Mouse (Mus musculus) G1E (cell line): ENCODE measurements around the gene Cfap161. TPM values are rescaled to one million over a fixed set of nuclear protein-coding genes. Genes with fewer than 3 reads are reported as not detected.

Experiments
- ATAC-seq: 2 replicates; pipeline ENCODE4 v1.8.0; 2016; ENCODE audit warnings: mild to moderate bottlenecking; ENCODE audit not compliant: insufficient number of reproducible peaks, poor library complexity, low FRiP score, severe bottlenecking; ENCODE audit errors: extremely low read depth
- DNase-seq: peaks from one replicate; pipeline ENCODE4 v3.0.0; 2012; ENCODE audit warnings: low spot score
- H3K27me3 ChIP-seq: 2 replicates; pipeline ENCODE4 v1.6.1; 2012; ENCODE audit warnings: mild to moderate bottlenecking, low read length, inconsistent platforms; ENCODE audit not compliant: insufficient read depth
- H3K36me3 ChIP-seq: replicated peaks from 2 replicates; pipeline ENCODE3; 2012; ENCODE audit warnings: mild to moderate bottlenecking, inconsistent platforms
- H3K4me1 ChIP-seq: 2 replicates; pipeline ENCODE4 v1.6.1; 2012; ENCODE audit warnings: low read depth, low read length, inconsistent platforms, mixed read lengths; ENCODE audit not compliant: insufficient read depth
- H3K4me3 ChIP-seq: 2 replicates; pipeline ENCODE4 v1.5.1; 2012; ENCODE audit warnings: low read depth, mild to moderate bottlenecking, inconsistent platforms, low read length, moderate library complexity, mixed read lengths
- H3K9me3 ChIP-seq: replicated peaks from 2 replicates; pipeline ENCODE4 v1.6.1; 2012; ENCODE audit warnings: inconsistent platforms
- CTCF ChIP-seq: IDR thresholded peaks from 2 replicates; pipeline ENCODE4 v1.5.1; 2012; ENCODE audit warnings: low read depth, low read length, inconsistent platforms, mixed read lengths
- GATA1 ChIP-seq: IDR thresholded peaks from 2 replicates; pipeline ENCODE4 v1.6.1; 2012; ENCODE audit warnings: borderline replicate concordance, low read length, inconsistent platforms, mixed read lengths
- GATA2 ChIP-seq: IDR thresholded peaks from 2 replicates; pipeline ENCODE4 v1.6.1; 2012; ENCODE audit warnings: low read depth, low read length, inconsistent platforms, borderline replicate concordance
- POLR2AphosphoS5 ChIP-seq: IDR thresholded peaks from 2 replicates; pipeline ENCODE4 v1.6.1; 2012; ENCODE audit warnings: low read depth, low read length, inconsistent platforms; ENCODE audit not compliant: insufficient replicate concordance
- TAL1 ChIP-seq: conservative IDR thresholded peaks from 2 replicates; pipeline ENCODE4 v1.6.1; 2012; ENCODE audit warnings: low read depth, low read length, inconsistent platforms, mixed read lengths
- polyA plus RNA-seq: library from polyadenylated mRNA; stranded (reverse); fragments of >175 nt; gene quantifications from 2 replicates; pipeline ENCODE4 v1.2.3, GENCODE M21; 2012
- total RNA-seq, 2 experiments: library from RNA; stranded (forward) in 1 of 2; stranded (reverse) in 1 of 2; fragments of 200-1000 nt in 1 of 2; fragments of >200 nt in 1 of 2; fragmentation: Nextera tagmentation in 1 of 2; gene quantifications; 2 replicates each; pipeline ENCODE4 v1.2.3; 2014 to 2017

Gene Cfap161
- total and polyA plus RNA-seq, 3 experiments = not detected

DNA sequence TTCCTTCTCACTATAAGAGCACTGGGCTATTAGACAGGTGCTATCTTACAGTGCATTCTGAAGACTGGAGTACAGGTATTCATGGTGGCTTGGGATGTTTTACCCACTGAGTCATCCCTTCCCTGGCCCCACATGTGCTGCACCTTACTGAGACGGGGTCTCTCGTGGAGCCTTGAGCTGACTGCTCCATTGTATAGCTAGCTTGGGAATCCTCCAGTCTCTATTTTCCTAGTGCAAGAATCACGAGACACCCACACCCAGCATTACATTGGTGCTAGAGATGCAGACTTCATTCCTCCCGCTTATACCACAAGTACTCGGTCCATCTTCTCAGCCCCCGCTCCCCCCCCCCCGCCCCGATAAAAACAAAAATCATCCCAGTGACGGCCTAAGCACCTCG, 17.9 kb upstream of the Cfap161 start:
- H3K36me3 ChIP-seq = no peaks in the 10 kb centered on the region
- TF ChIP-seq POLR2AphosphoS5 (no peak), GATA1 (no peak), TAL1 (no peak), CTCF (no peak), GATA2 (no peak)
- peaks cover 22% of the 10 kb centered on the region for H3K27me3 ChIP-seq
- no peaks in the 10 kb centered on the region for H3K9me3 ChIP-seq
- ATAC-seq (no peak), DNase-seq (no peak)
- no peaks in the 10 kb centered on the region for H3K4me1 ChIP-seq
- no peak overlapping the region for H3K4me3 ChIP-seq

DNA sequence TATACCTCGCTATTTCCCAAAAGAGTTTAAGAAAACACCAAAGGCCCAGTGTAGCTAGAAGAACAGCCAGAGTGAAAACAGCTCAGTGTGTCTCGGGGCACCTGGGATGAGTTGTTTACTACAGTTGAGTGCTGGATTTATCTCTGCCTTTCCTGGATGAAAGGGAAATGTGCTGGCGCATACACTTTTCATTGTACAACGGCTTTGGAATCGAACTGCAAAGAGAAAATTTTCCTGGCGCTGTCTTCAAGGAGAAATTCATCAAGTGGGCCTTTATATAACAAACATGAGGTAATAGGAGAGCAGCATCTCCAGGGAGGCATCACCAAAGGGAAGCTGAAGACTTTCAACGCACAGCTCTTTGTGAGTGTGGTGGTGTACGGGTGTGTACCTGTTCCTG, 17.2 kb upstream of the Cfap161 start:
- ATAC-seq = no peak
- DNase-seq = no peak
- H3K27me3 ChIP-seq = peaks cover 23% of the 10 kb centered on the region
- H3K9me3 ChIP-seq = no peaks in the 10 kb centered on the region
- no peaks in the 10 kb centered on the region for H3K36me3 ChIP-seq
- no peak overlapping the region for H3K4me3 ChIP-seq
- TF ChIP-seq TAL1 (no peak), CTCF (no peak), POLR2AphosphoS5 (no peak), GATA1 (no peak), GATA2 (no peak)
- no peaks in the 10 kb centered on the region for H3K4me1 ChIP-seq

DNA sequence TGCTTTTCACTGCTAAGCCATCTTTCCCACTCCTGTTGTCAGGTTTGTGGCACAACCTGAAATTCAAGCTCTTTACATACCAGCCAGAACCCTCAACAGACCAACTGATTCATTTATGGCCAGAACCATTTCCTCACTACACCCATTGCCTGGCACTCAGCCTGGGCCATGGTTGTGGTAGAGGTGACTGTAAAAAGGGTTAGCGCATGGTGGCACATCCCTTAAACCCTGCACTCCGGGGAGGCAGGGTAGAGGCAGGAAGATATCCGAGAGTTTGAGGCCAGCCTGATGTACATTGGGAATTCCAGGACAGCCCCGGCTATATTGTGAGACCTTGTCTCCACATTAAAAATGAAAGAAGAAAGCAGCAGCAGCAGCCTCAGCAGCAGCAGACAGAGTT, 16.8 kb upstream of the Cfap161 start:
- H3K9me3 ChIP-seq = no peaks in the 10 kb centered on the region
- no peak for DNase-seq
- no peak for ATAC-seq
- no peaks in the 10 kb centered on the region for H3K4me1 ChIP-seq
- no peaks in the 10 kb centered on the region for H3K36me3 ChIP-seq
- H3K4me3 ChIP-seq = no peak overlapping the region
- TF ChIP-seq TAL1 (no peak), CTCF (no peak), GATA2 (no peak), POLR2AphosphoS5 (no peak), GATA1 (no peak)
- peaks cover 22% of the 10 kb centered on the region for H3K27me3 ChIP-seq

DNA sequence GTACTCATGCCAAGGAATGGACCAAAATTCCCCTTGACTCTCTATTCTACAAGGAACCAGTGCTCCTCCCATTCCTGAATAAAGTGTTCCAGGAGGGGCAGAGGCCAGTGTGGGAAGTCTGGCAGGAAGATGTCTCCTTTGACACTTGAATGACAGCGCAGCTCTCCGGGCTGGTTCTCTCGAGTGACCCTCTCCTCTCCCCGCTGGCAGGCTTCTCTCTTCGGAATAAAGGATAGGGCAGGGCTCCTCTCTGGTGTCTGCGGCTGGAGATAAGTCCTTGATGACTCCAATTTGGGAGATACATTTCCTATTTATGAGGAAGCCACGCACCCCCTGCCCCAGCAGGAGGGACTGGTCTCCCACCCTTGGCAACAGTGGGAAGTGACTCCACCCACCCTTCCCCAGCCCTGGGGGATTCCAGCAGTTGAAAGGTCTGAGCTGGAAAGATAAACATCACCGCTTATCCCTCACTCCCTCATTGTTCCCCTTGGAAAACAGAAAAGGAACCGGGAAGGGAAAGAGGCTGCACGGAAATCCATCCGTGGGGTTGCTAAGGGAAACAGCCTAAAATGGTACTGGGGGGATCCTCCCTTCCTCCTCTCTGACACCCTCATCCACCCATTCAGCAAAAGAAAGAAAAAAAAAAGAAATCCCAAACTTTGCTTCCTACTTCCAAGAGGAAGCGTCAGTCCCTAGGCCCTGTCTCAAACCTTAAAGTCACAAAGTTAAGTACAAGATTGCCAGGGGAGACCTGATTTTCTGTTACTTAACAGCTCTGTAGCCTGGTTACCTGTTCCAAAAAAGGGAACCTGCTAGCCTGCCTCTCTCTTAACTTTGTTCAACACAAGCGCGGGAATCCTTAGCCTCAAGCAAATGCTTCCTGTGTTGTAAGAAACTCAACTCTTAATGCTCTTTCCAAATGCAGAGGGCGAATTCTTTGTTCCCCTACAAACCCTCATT, 15.7 kb upstream of the Cfap161 start:
- H3K9me3 ChIP-seq = no peaks in the 10 kb centered on the region
- TF ChIP-seq TAL1 (no peak), POLR2AphosphoS5 (no peak), GATA2 (no peak), GATA1 (no peak), CTCF (no peak)
- H3K27me3 ChIP-seq = peaks cover 20% of the 10 kb centered on the region
- DNase-seq = no peak
- H3K36me3 ChIP-seq = no peaks in the 10 kb centered on the region
- H3K4me3 ChIP-seq = no peak overlapping the region
- no peak; the same call in 1 of the 2 replicates for ATAC-seq
- H3K4me1 ChIP-seq = no peaks in the 10 kb centered on the region

DNA sequence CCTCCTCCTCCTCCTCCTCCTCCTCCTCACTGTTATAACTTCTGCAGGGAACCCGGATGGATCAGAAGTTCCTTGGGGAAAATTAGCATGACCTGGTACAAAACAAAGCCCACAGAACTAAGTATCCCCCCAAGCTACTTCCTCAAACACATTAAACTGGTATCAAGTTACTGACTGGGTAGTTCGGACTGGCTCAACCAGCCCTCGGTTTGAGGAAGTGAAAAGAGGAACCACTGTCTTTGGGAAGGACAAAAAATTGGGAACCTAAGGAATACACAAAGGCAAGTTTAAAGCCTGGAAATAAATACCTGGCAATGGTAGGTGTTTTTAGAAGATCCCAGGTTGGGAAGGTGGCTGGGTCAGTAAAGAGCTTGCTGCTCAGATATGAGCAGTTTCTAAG, 15.0 kb upstream of the Cfap161 start:
- Histone ChIP-seq H3K27me3 (peaks cover 20% of the 10 kb centered on the region), H3K4me1 (no peaks in the 10 kb centered on the region), H3K36me3 (no peaks in the 10 kb centered on the region), H3K9me3 (no peaks in the 10 kb centered on the region), H3K4me3 (no peak overlapping the region)
- TF ChIP-seq POLR2AphosphoS5 (no peak), TAL1 (no peak)
- ATAC-seq (no peak), DNase-seq (no peak)

DNA sequence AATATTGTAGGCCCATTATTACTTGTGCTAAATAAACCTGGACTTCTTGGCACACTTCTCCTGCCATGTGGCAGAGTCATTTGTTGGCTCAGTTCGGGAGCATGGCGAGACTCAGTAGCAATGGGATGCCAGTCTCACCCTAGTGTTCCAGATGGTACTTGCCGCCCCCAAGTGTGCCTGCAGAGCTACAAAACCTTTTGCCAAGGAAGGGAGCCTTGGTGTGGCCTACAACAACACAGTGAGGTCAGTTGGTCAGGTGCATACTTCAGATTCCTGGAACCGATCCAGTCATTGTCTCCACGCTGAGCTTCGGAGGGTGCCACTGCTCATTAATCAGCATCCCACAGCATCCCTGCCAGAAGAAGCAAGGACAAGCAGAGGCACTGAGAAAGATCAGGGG, 14.4 kb upstream of the Cfap161 start:
- H3K4me3 ChIP-seq = no peak overlapping the region
- no peak for ATAC-seq
- H3K9me3 ChIP-seq = no peaks in the 10 kb centered on the region
- no peaks in the 10 kb centered on the region for H3K4me1 ChIP-seq
- TF ChIP-seq CTCF = no peak
- no peak for TF ChIP-seq GATA1
- no peak for TF ChIP-seq TAL1
- no peaks in the 10 kb centered on the region for H3K36me3 ChIP-seq
- no peak for DNase-seq
- peaks cover 20% of the 10 kb centered on the region for H3K27me3 ChIP-seq

DNA sequence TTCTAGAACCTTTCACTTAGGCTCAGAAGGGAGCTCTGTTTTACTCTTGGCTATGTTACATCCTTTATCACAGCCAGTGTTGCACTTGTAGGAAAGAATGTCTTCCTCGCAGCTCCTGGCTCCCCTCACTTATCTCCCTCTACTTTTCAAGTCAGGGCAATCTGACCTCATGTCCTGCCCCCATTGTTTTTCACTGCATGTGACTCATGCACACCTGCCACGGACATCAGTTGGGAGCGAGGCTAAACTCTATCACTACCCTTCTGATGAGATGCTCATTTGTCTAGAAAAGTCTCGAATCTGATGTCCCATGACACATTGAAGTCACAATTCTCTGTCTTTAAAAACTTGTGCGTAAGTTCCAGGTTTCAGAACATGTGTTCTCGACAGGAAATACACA, 12.3 kb upstream of the Cfap161 start:
- Histone ChIP-seq H3K27me3 (peaks cover 20% of the 10 kb centered on the region), H3K4me3 (no peak overlapping the region), H3K4me1 (no peaks in the 10 kb centered on the region), H3K36me3 (no peaks in the 10 kb centered on the region), H3K9me3 (no peaks in the 10 kb centered on the region)
- ATAC-seq = no peak
- DNase-seq = no peak
- TF ChIP-seq CTCF = no peak
- TF ChIP-seq GATA2 = no peak
- no peak for TF ChIP-seq TAL1
- TF ChIP-seq GATA1 = no peak
- no peak for TF ChIP-seq POLR2AphosphoS5
